Mouse (Mus musculus) thymus, adult 2 months (tissue): ENCODE measurements around the gene Cpsf4.

Source experiments
- CTCF ChIP-seq: fragments of 200-500 bp; IDR thresholded peaks from 2 replicates; pipeline ENCODE4 v1.5.1; 2012; ENCODE audit warnings: mild to moderate bottlenecking, control low read depth, low read length, moderate library complexity, borderline replicate concordance; ENCODE audit not compliant: control insufficient read depth, poor library complexity, insufficient read depth; ENCODE audit errors: extremely low read depth
- POLR2A ChIP-seq: fragments of 200-500 bp; IDR thresholded peaks from 2 replicates; pipeline ENCODE4 v1.6.1; 2012; ENCODE audit warnings: mild to moderate bottlenecking, low read length, control low read depth, moderate library complexity; ENCODE audit not compliant: control insufficient read depth, poor library complexity, insufficient read depth; ENCODE audit errors: extremely low read depth

- TF ChIP-seq CTCF, result no peak
- TF ChIP-seq POLR2A, result no peak
These were observed 50.7 kb downstream of the Cpsf4 start for GRCm38 (mm10) chr5:145217746-145218145.
